Mouse (Mus musculus) E14TG2a.4 (cell line): ENCODE results near the gene Kiz.

Experiments used
- H3K27me3 ChIP-seq: 2 replicates; pipeline ENCODE4 v1.6.1; 2014; ENCODE audit warnings: low read length, control low read depth; ENCODE audit not compliant: insufficient read depth
- H3K36me3 ChIP-seq: 2 replicates; pipeline ENCODE4 v1.6.1; 2014; ENCODE audit warnings: low read length, control low read depth; ENCODE audit not compliant: insufficient read depth
- H3K4me1 ChIP-seq: replicated peaks from 2 replicates; pipeline ENCODE4 v1.6.1; 2014; ENCODE audit warnings: low read depth, low read length, control low read depth
- H3K4me3 ChIP-seq: replicated peaks from 2 replicates; pipeline ENCODE4 v1.5.1; 2014; ENCODE audit warnings: mild to moderate bottlenecking, low read length
- H3K9me3 ChIP-seq: 2 replicates; pipeline ENCODE4 v1.6.1; 2014; ENCODE audit warnings: low read length, control low read depth
- CTCF ChIP-seq: conservative IDR thresholded peaks from 2 replicates; pipeline ENCODE4 v1.5.1; 2014; ENCODE audit warnings: low read length
- NANOG ChIP-seq: IDR thresholded peaks from 2 replicates; pipeline ENCODE4 v1.6.1; 2014; ENCODE audit warnings: borderline replicate concordance, low read length, mixed read lengths
- POU5F1 ChIP-seq: IDR thresholded peaks from 2 replicates; pipeline ENCODE4 v1.6.1; 2014; ENCODE audit warnings: low read length, borderline replicate concordance

Gene Kiz

GRCm38 (mm10) chr2:146982786-146983185 lies 127.1 kb downstream of the Kiz start:
- Histone ChIP-seq H3K4me3 (no peak overlapping the region), H3K9me3 (peaks cover 10% of the 10 kb centered on the region; the same call in 1 of the 2 replicates), H3K36me3 (no peaks in the 10 kb centered on the region), H3K27me3 (no peaks in the 10 kb centered on the region), H3K4me1 (no peaks in the 10 kb centered on the region)
- TF ChIP-seq POU5F1 (no peak), NANOG (no peak), CTCF (no peak)

GRCm38 (mm10) chr2:146984831-146985230 lies 129.2 kb downstream of the Kiz start:
- no peak for TF ChIP-seq POU5F1
- H3K4me1 ChIP-seq = no peaks in the 10 kb centered on the region
- no peaks in the 10 kb centered on the region for H3K27me3 ChIP-seq
- H3K4me3 ChIP-seq = no peak overlapping the region
- H3K9me3 ChIP-seq = peaks cover 10% of the 10 kb centered on the region; the same call in 1 of the 2 replicates
- no peaks in the 10 kb centered on the region for H3K36me3 ChIP-seq

- Histone ChIP-seq H3K9me3 (peaks cover 10% of the 10 kb centered on the region; the same call in 1 of the 2 replicates), H3K4me3 (no peak overlapping the region), H3K4me1 (no peaks in the 10 kb centered on the region), H3K27me3 (no peaks in the 10 kb centered on the region), H3K36me3 (no peaks in the 10 kb centered on the region)
- no peak for TF ChIP-seq POU5F1
- no peak for TF ChIP-seq CTCF
- TF ChIP-seq NANOG = no peak
These were observed 130.1 kb downstream of the Kiz start for GRCm38 (mm10) chr2:146985807-146986206.

DNA sequence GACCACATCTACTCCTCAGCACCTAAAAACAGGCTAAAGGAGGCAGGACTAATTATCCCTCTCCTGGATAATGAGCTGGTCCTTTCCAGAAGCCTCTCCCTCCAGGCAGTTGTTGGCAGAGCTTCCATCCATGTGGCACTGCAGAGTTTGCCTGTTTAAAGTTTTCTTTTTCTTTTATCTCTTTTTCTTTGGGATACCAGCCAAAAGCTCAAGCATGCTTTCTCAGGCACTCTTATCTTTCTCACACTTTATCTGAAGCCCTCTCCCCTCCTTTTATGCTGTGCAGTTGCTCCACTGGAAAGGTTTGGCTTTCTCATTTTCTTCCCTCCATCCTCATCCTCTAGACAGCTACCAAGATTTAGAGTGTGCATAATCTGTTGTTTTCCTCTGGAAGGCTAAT lies 130.8 kb downstream of the Kiz start:
- TF ChIP-seq CTCF (no peak), NANOG (no peak), POU5F1 (no peak)
- no peaks in the 10 kb centered on the region for H3K27me3 ChIP-seq
- H3K4me3 ChIP-seq = no peak overlapping the region
- no peaks in the 10 kb centered on the region for H3K4me1 ChIP-seq
- no peaks in the 10 kb centered on the region for H3K36me3 ChIP-seq
- peaks cover 14% of the 10 kb centered on the region; the same call in 1 of the 2 replicates for H3K9me3 ChIP-seq

DNA sequence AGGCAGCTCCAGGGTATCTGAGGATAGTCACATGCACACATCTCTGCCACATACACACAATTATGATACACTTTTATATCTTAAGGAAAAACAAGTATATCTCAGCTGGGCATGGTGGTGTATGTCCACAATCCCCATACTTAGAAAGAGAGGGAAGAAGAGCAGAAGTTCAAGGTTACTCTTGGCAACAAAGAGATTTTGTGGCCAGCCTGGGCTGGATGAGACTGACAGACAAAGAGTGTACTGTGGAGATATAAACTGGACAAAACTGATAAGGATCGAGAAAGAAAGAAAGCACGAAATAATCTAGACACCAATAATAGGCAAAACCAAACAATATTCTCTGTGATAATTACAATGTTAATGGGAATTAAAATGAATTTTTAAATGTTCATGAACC lies 151.6 kb downstream of the Kiz start:
- no peaks in the 10 kb centered on the region for H3K27me3 ChIP-seq
- H3K9me3 ChIP-seq = peaks cover 72% of the 10 kb centered on the region
- H3K36me3 ChIP-seq = peaks cover 31% of the 10 kb centered on the region
- peaks cover 10% of the 10 kb centered on the region for H3K4me1 ChIP-seq
- TF ChIP-seq POU5F1 = no peak
- no peak for TF ChIP-seq NANOG
- TF ChIP-seq CTCF = no peak
- no peak overlapping the region for H3K4me3 ChIP-seq

DNA sequence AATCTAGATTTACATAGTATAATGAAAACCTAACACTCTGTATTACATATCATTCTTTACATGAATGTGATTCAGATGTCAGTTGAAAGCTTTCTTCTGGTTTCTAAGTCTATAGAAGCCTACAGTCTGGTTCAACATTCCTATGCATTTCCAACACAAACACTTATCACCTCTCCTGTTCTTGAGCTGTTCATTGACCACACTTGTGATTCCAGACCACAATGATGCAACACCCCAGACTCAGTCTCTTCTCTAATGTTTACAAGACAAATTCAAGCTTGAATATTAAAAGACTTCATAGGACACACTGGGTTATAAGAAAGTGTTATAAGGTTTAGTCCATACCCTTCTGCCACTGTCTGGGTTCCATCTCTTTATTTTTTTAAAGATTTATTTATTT lies 153.4 kb downstream of the Kiz start:
- no peak overlapping the region for H3K4me3 ChIP-seq
- H3K4me1 ChIP-seq = peaks cover 11% of the 10 kb centered on the region
- H3K27me3 ChIP-seq = no peaks in the 10 kb centered on the region
- H3K36me3 ChIP-seq = peaks cover 31% of the 10 kb centered on the region
- TF ChIP-seq NANOG = no peak
- peaks cover 72% of the 10 kb centered on the region for H3K9me3 ChIP-seq

GRCm38 (mm10) chr2:147010141-147010540 lies 154.5 kb downstream of the Kiz start:
- H3K27me3 ChIP-seq = no peaks in the 10 kb centered on the region
- no peak for TF ChIP-seq CTCF
- TF ChIP-seq POU5F1 = no peak
- no peak for TF ChIP-seq NANOG
- peaks cover 69% of the 10 kb centered on the region for H3K9me3 ChIP-seq
- H3K4me1 ChIP-seq = peaks cover 21% of the 10 kb centered on the region
- H3K36me3 ChIP-seq = peaks cover 31% of the 10 kb centered on the region
- no peak overlapping the region for H3K4me3 ChIP-seq

DNA sequence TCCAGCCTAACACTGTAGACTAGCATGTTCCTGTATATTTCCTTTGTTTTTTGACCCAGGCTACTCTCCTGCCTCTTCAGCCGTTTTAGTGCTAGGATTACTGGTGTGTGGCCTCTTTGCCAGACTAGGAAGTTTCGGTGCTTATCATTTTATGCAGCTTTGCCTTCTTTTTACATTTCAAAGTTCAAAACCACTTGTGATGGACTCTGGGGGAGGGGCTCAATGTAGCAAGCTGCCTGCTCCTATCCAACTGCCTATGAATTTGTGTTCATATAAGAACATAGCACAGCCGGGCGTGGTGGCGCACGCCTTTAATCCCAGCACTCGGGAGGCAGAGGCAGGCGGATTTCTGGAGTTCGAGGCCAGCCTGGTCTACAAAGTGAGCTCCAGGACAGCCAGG lies 155.3 kb downstream of the Kiz start:
- Histone ChIP-seq H3K36me3 (peaks cover 33% of the 10 kb centered on the region), H3K9me3 (peaks cover 60% of the 10 kb centered on the region), H3K4me3 (0 out of 2 replicates have a peak overlapping the region, but pooled peaks have one; percentile 17), H3K27me3 (no peaks in the 10 kb centered on the region), H3K4me1 (peaks cover 29% of the 10 kb centered on the region)
- TF ChIP-seq POU5F1 = no peak
- no peak for TF ChIP-seq CTCF
- TF ChIP-seq NANOG = no peak

DNA sequence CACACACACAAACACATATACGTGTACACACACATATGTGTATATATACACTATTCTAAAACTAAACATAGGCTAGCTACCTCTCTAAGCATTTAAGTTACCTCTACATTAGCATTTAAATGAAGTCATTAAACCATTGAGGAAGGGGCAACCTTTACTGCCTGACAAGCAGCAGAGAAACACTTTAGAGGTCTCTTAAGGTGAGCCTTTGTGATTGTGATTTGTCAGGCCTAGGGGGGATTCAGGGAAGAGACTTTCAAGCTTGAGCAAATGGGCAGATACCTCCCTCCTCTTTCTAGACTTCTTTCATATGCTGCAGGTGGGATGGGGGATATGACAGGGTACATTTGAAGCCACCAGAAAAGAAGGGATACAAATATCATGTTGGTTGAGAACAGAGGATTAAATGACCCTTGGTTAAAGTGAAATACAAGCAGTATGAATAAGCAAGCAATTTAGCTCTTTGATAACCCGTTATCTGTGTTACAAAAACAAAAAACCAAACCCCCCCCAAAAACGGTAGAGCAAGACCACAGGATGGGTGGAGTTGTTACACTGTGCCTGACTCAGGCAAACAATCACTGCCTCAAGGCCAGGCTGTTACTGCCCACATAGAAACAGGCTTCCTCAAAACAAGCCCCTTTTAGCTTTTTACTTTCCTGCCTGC lies 155.9 kb downstream of the Kiz start:
- H3K36me3 ChIP-seq = peaks cover 32% of the 10 kb centered on the region
- TF ChIP-seq CTCF (no peak), NANOG (peak; percentile 71), POU5F1 (0 out of 2 replicates have a peak, but pooled peaks have one; percentile 4)
- H3K4me3 ChIP-seq = peak overlapping the region; percentile 91
- peaks cover 54% of the 10 kb centered on the region for H3K9me3 ChIP-seq
- H3K27me3 ChIP-seq = no peaks in the 10 kb centered on the region
- peaks cover 34% of the 10 kb centered on the region for H3K4me1 ChIP-seq
